Mouse (Mus musculus) heart, embryonic 11.5 days (tissue): ENCODE measurements around the gene Dmc1. TPM values are rescaled to one million over a fixed set of nuclear protein-coding genes. Genes with fewer than 3 reads are reported as not detected.

Experiments used
- ATAC-seq: fragments of 200-750 bp; cut with Nextera tagmentation; replicated peaks from 2 replicates; pipeline ENCODE4 v1.8.0; 2017; ENCODE audit warnings: moderate library complexity; ENCODE audit not compliant: insufficient number of reproducible peaks, low FRiP score, low TSS enrichment
- H3K27ac ChIP-seq: fragments of 300-500 bp; sonication (generic); 2 replicates; pipeline ENCODE4 v1.5.1; 2014; ENCODE audit warnings: mild to moderate bottlenecking, low read depth, low read length
- H3K27me3 ChIP-seq: fragments of 300-500 bp; sonication (generic); 2 replicates; pipeline ENCODE4 v1.6.1; 2014; ENCODE audit warnings: mild to moderate bottlenecking, low read length, mixed read lengths; ENCODE audit not compliant: control insufficient read depth, insufficient read depth
- H3K36me3 ChIP-seq: fragments of 300-500 bp; sonication (generic); 2 replicates; pipeline ENCODE4 v1.6.1; 2014; ENCODE audit warnings: mild to moderate bottlenecking, low read length, moderate library complexity, mixed read lengths; ENCODE audit not compliant: control insufficient read depth, insufficient read depth
- H3K4me1 ChIP-seq: fragments of 300-500 bp; sonication (generic); 2 replicates; pipeline ENCODE4 v1.6.1; 2014; ENCODE audit warnings: low read length; ENCODE audit not compliant: control insufficient read depth, insufficient read depth
- H3K4me2 ChIP-seq: fragments of 300-500 bp; sonication (generic); 2 replicates; pipeline ENCODE4 v1.6.1; 2014; ENCODE audit warnings: mild to moderate bottlenecking, moderate library complexity
- H3K4me3 ChIP-seq: fragments of 300-500 bp; sonication (generic); 2 replicates; pipeline ENCODE4 v1.5.1; 2014; ENCODE audit warnings: low read depth, low read length
- H3K9ac ChIP-seq: fragments of 300-500 bp; sonication (generic); 2 replicates; pipeline ENCODE4 v1.6.1; 2014; ENCODE audit warnings: mild to moderate bottlenecking, low read depth, low read length, moderate library complexity
- H3K9me3 ChIP-seq: fragments of 300-500 bp; sonication (generic); replicated peaks from 2 replicates; pipeline ENCODE4 v1.6.1; 2016; ENCODE audit warnings: low read length; ENCODE audit not compliant: control insufficient read depth
- WGBS: fragments of 180-500 bp; shearing (Covaris S2); extraction: QIAGEN DNeasy Blood & Tissue Kit; methylation state at CpG from one replicate; pipeline ENCODE4 v1.1.7; 2014; ENCODE audit not compliant: insufficient replicate concordance; 5-methylcytosine and 5-hydroxymethylcytosine counted together
- polyA plus RNA-seq: library from polyadenylated mRNA; unstranded; fragments of >200 nt; fragmentation: Nextera tagmentation; extraction: Ambion mirVana; gene quantifications from 2 replicates; pipeline ENCODE4 v1.2.1, GENCODE M21; 2014

Gene Dmc1
- polyA plus RNA-seq, 1 experiment from 2014 or later, result 1.4 TPM

- Histone ChIP-seq H3K27ac (no peak overlapping the region), H3K36me3 (peaks cover 3% of the 10 kb centered on the region)
- 93% methylated on average over 2 of the region's 2 CpGs for WGBS
Observed at GRCm38 (mm10) chr15:79548226-79548625, 56.7 kb downstream of the Dmc1 start.

GRCm38 (mm10) chr15:79547289-79547820 is 57.6 kb downstream of the Dmc1 start:
- Histone ChIP-seq H3K9ac (peak overlapping the region; percentile 100), H3K9me3 (no peaks in the 10 kb centered on the region), H3K4me3 (peak overlapping the region; percentile 96), H3K27me3 (0 out of 2 replicates have a peak, but pooled peaks cover 1% of the 10 kb centered on the region), H3K36me3 (peaks cover 11% of the 10 kb centered on the region), H3K27ac (peak overlapping the region; percentile 94), H3K4me1 (peaks cover 12% of the 10 kb centered on the region), H3K4me2 (peak overlapping the region; percentile 91)
- no peak for ATAC-seq
- 77% methylated on average over 17 of the region's 17 CpGs for WGBS

More at GRCm38 (mm10) chr15:79548226-79548625, 56.7 kb downstream of the Dmc1 start:
- Histone ChIP-seq H3K4me1 (peaks cover 12% of the 10 kb centered on the region), H3K9me3 (no peaks in the 10 kb centered on the region), H3K4me2 (no peak overlapping the region), H3K9ac (no peak overlapping the region), H3K4me3 (no peak overlapping the region), H3K27me3 (0 out of 2 replicates have a peak, but pooled peaks cover 2% of the 10 kb centered on the region)
- no peak for ATAC-seq

DNA sequence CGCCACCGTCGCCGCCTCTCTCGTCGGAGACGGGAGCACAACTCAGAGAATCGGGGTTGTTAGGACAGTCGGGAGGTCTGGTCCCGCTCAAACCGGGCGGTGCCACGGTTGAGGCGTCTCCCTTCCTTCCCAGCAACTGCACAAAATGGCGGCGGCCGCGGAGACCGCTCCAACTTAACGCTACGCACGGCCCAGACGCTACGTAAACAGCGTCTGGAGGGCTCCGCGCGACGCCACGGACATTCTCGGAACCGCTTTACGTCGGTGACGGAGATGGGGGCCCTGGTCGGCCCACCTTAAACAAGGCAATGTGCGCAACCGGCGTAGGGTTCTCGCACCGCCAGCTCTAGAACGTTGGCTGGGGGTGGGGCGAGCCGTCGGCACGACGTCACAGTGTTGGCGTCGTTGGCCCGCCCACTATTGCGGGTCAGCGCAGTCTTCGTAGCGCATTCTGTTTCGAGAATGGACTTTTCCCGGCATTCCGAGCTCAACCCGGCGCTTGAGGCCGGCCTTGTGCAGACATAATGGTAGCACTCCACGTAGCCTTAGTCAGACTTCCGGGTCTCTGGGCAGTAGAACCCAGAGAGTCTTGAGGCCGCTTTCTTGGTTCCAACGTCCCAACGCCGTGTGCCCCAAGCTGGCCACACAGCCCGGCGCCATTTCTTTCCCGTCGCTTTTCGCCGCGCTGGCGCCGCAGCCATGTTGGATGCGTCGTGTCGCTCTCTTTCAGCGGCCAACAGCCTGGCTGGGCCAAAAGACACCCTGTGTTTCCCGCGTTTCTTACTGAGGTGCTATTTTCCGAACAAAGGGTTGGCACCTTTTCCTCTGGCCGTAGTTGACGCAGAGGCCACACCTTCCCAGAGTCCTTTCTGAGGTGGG is 58.3 kb downstream of the Dmc1 start, which contains the start of gene Ddx17:
TSS of gene Ddx17 (minus strand) at position 332 of the 879 bp plus-strand sequence.
- peaks cover 18% of the 10 kb centered on the region for H3K36me3 ChIP-seq
- WGBS, result 2% methylated on average over 84 of the region's 84 CpGs
- no peaks in the 10 kb centered on the region for H3K9me3 ChIP-seq
- peaks cover 12% of the 10 kb centered on the region for H3K4me1 ChIP-seq
- H3K27ac ChIP-seq, result peak within 1 kb of the TSS; percentile 97
- H3K4me2 ChIP-seq, result peak within 1 kb of the TSS; percentile 91
- H3K27me3 ChIP-seq, result no peaks in the 10 kb centered on the region
- peak; percentile 96 for ATAC-seq
- H3K9ac ChIP-seq, result peak within 1 kb of the TSS; percentile 100
- peak within 1 kb of the TSS; percentile 96 for H3K4me3 ChIP-seq

DNA sequence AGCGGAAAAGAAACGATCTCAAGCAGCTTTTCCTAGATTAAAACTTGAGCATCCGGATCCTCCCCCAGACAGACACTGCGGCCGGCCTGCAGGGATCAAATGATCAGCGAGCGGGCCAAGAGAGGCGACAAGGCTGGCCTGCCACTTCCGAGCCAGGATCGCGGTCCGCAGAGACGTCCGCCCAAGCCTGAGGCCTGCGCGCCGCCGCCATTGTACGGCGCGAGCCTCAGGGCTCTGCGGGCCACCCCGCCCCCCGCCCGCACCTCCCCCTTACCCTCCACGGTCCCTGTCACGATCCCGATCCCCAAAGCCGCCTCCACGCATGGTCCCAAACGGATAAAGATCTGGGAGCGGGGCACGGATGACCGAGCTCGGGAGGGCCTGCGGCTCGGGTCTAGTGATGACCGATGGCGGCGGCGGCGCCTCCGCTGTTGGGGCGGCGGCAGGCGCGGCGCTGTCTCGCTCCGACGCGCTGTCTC is 58.9 kb downstream of the Dmc1 start:
- H3K9me3 ChIP-seq, result no peaks in the 10 kb centered on the region
- peak overlapping the region; percentile 96 for H3K4me3 ChIP-seq
- H3K27me3 ChIP-seq, result no peaks in the 10 kb centered on the region
- H3K27ac ChIP-seq, result peak overlapping the region; percentile 97
- peak; percentile 69 for ATAC-seq
- peak overlapping the region; percentile 100 for H3K9ac ChIP-seq
- peaks cover 22% of the 10 kb centered on the region for H3K36me3 ChIP-seq
- under 1% methylated on average over 45 of the region's 52 CpGs for WGBS
- H3K4me2 ChIP-seq, result peak overlapping the region; percentile 91
- peaks cover 12% of the 10 kb centered on the region for H3K4me1 ChIP-seq

- ATAC-seq, result no peak
- Histone ChIP-seq H3K4me2 (peak overlapping the region; percentile 91), H3K4me1 (peaks cover 12% of the 10 kb centered on the region), H3K9ac (peak overlapping the region; percentile 100), H3K27me3 (no peaks in the 10 kb centered on the region), H3K36me3 (peaks cover 26% of the 10 kb centered on the region), H3K4me3 (peak overlapping the region; percentile 96), H3K9me3 (no peaks in the 10 kb centered on the region), H3K27ac (peak overlapping the region; percentile 97)
- 7% methylated on average over 3 of the region's 3 CpGs for WGBS
Observed at GRCm38 (mm10) chr15:79545496-79545895, 59.4 kb downstream of the Dmc1 start.

DNA sequence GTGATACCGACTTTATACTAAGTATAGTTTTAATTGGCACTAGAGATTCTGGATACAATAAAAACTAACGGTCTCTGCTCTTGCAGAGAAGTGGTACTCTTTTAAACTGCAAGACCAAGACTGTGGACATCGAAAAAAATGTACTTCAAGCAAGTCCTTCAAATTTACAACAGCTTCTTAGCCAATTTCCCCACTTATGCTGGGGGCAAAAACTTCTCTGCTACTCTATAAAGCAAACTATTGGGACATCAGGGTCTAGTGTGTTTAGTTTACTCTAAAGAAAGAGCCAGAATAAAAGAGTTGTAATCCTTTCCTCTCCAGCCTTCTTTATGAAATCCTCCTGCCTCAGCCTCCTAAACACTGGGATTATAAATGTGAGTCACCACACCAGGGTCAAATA is 60.9 kb downstream of the Dmc1 start:
- Histone ChIP-seq H3K27me3 (no peaks in the 10 kb centered on the region), H3K9ac (no peak overlapping the region), H3K27ac (no peak overlapping the region), H3K4me1 (peaks cover 12% of the 10 kb centered on the region), H3K4me3 (peak overlapping the region; percentile 96; the same call in 1 of the 2 replicates), H3K9me3 (no peaks in the 10 kb centered on the region), H3K36me3 (peaks cover 40% of the 10 kb centered on the region), H3K4me2 (peak overlapping the region; percentile 91)
- 93% methylated on average over 3 of the region's 3 CpGs for WGBS
- no peak for ATAC-seq

- WGBS, result 90% methylated on average over 3 of the region's 3 CpGs
- H3K27me3 ChIP-seq, result no peaks in the 10 kb centered on the region
- H3K9ac ChIP-seq, result no peak overlapping the region
- H3K9me3 ChIP-seq, result no peaks in the 10 kb centered on the region
- peaks cover 64% of the 10 kb centered on the region for H3K36me3 ChIP-seq
- H3K4me1 ChIP-seq, result no peaks in the 10 kb centered on the region
- no peak overlapping the region for H3K4me3 ChIP-seq
- no peak overlapping the region for H3K27ac ChIP-seq
- H3K4me2 ChIP-seq, result no peak overlapping the region
- ATAC-seq, result no peak
Observed at GRCm38 (mm10) chr15:79533796-79534195, 71.1 kb downstream of the Dmc1 start.

GRCm38 (mm10) chr15:79529935-79530334 is 75.0 kb downstream of the Dmc1 start:
- H3K9me3 ChIP-seq, result no peaks in the 10 kb centered on the region
- peaks cover 45% of the 10 kb centered on the region for H3K36me3 ChIP-seq
- no peaks in the 10 kb centered on the region for H3K4me1 ChIP-seq
- no peak overlapping the region for H3K27ac ChIP-seq
- no peak overlapping the region for H3K4me2 ChIP-seq
- ATAC-seq, result no peak
- 90% methylated on average over 7 of the region's 7 CpGs for WGBS
- H3K4me3 ChIP-seq, result no peak overlapping the region
- no peaks in the 10 kb centered on the region for H3K27me3 ChIP-seq
- no peak overlapping the region for H3K9ac ChIP-seq
